Mouse (Mus musculus) megakaryocyte, embryonic 14.5 days (primary cell): ENCODE measurements around the gene Slc39a2.

Experiments
- FLI1 ChIP-seq: IDR thresholded peaks from 2 replicates; pipeline ENCODE4 v1.6.1; 2012; ENCODE audit warnings: low read length, inconsistent platforms, mixed read lengths
- GATA1 ChIP-seq: IDR thresholded peaks from 3 replicates; pipeline ENCODE4 v1.6.1; 2012; ENCODE audit warnings: mixed read lengths, low read length, inconsistent platforms, borderline replicate concordance

DNA sequence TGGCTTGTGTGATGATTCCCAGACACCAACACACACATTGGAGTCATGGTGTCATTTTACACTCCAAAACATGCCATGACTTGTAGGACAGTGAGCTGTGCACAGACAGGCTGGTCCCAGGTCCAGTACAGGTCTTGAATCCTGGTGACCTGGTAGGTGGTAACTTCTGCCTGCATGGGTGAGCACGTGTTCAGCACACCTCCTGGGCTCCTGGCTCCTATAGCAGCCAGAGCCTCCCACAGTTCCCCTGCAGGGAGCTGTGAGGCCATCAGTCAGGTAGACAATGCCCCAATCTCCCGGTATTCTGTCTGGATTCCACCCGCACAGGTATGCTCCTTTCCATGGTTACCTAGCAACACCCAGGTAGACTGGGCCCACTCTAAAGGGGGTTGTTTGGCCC is 46.1 kb upstream of the Slc39a2 start:
- TF ChIP-seq GATA1 = no peak
- no peak for TF ChIP-seq FLI1
